30 mouse cellular contexts compared by ENCODE assay signal in genomic region chr3:9611226-9611625, GRCm38 (mm10). TPM values are rescaled to one million over a fixed set of nuclear protein-coding genes. Genes with fewer than 3 reads are reported as not detected.
A peak's percentile ranks its signal among the peaks of the same experiment; 100 is the strongest.
DNase-seq lines count a peak whose midpoint lies in the region; ATAC-seq and TF ChIP-seq lines count a peak whose summit lies in the region.
"Had no signal": no experiment of that assay in that cellular context is flagged by ENCODE, and none has a peak within 500 bp of the region (broad histone marks: within the 10 kb centered on the region; RNA-seq: fewer than 3 reads in every experiment).

No protein-coding gene starts in this region.

- no peak for TF ChIP-seq CTCF in lung, postnatal 0 days (IDR thresholded peaks at IDR 0.05)
- no peak for TF ChIP-seq CTCF in ES-Bruce4 (IDR thresholded peaks at IDR 0.05; ENCODE audit: low read depth, low read length)
- no peak for TF ChIP-seq CTCF in heart, adult 2 months (IDR thresholded peaks at IDR 0.05)
- no peak for TF ChIP-seq CTCF in lung, adult 2 months (IDR thresholded peaks at IDR 0.05; ENCODE audit: insufficient read depth, low read length)

- H3K4me3 ChIP-seq in lung, postnatal 0 days (ENCODE audit: low read depth, low read length) = no peak overlapping the region
- H3K4me3 ChIP-seq in ES-Bruce4 (ENCODE audit: low read depth, low read length) = peak overlapping the region; percentile 29; the same call in 1 of the 2 replicates
- 0 out of 4 replicates have a peak overlapping the region, but pooled peaks have one; percentile 4 to 5 for H3K4me3 ChIP-seq in ES-E14 (ENCODE audit: insufficient read depth in 1 of 2, low read depth in 1 of 2, low read length in 2 of 2, poor library complexity in 1 of 2, severe bottlenecking in 1 of 2)
- no peak overlapping the region for H3K4me3 ChIP-seq in heart, adult 2 months
- H3K4me3 ChIP-seq in lung, adult 2 months (replicated peaks; ENCODE audit: extremely low read depth, low read depth, low read length) = no peak overlapping the region
- H3K4me3 ChIP-seq: embryonic facial prominence, embryonic 10.5 days; embryonic facial prominence, embryonic 13.5 days; erythroblast, embryonic 14.5 days; forebrain, embryonic 13.5 days; gastrocnemius, adult 2 months; heart, embryonic 10.5 days; heart, embryonic 13.5 days had no signal

- H3K4me2 ChIP-seq in lung, postnatal 0 days (replicated peaks; ENCODE audit: low read depth, low read length) = no peak overlapping the region
- H3K4me2 ChIP-seq: embryonic facial prominence, embryonic 13.5 days; forebrain, embryonic 13.5 days; heart, embryonic 13.5 days; hindbrain, embryonic 14.5 days had no signal

- 48% methylated on average over 4 of the region's 4 CpGs for WGBS in lung, postnatal 0 days
- WGBS in heart, adult 2 months = 58% methylated on average over 4 of the region's 4 CpGs
- WGBS in lung, adult 2 months = 45% methylated on average over 4 of the region's 4 CpGs

- in situ Hi-C loops in ES-E14 (cut with MboI; ENCODE audit: low sequenced_read_pairs in 2 of 2, unreplicated experiment in 2 of 2) = no loop called here

- no peak overlapping the region for H3K27ac ChIP-seq in lung, postnatal 0 days (ENCODE audit: low read length)
- H3K27ac ChIP-seq in ES-Bruce4 (ENCODE audit: insufficient read depth, low read length) = peak overlapping the region; percentile 65
- H3K27ac ChIP-seq in ES-E14 (ENCODE audit: insufficient read depth, low read depth, low read length, poor library complexity, severe bottlenecking) = peak overlapping the region; percentile 41; the same call in 1 of the 2 replicates
- no peak overlapping the region for H3K27ac ChIP-seq in heart, adult 2 months
- H3K27ac ChIP-seq: embryonic facial prominence, embryonic 10.5 days; embryonic facial prominence, embryonic 13.5 days; forebrain, embryonic 13.5 days; gastrocnemius, adult 2 months; heart, embryonic 10.5 days; heart, embryonic 13.5 days; hindbrain, embryonic 14.5 days had no signal

- TF ChIP-seq POLR2A in ES-Bruce4 (IDR thresholded peaks at IDR 0.05; ENCODE audit: insufficient read depth, low read length) = no peak
- no peak for TF ChIP-seq POLR2A in heart, adult 2 months (IDR thresholded peaks at IDR 0.05; ENCODE audit: insufficient read depth, low read depth, low read length)
- no peak for TF ChIP-seq POLR2A in lung, adult 2 months (IDR thresholded peaks at IDR 0.05; ENCODE audit: borderline replicate concordance, extremely low read depth, low read depth, low read length)

- peaks cover 1% of the 10 kb centered on the region; the same call in 1 of the 2 replicates for H3K79me2 ChIP-seq in heart, adult 2 months (replicated peaks; ENCODE audit: control insufficient read depth, insufficient read depth, low read length)

- DNase-seq in lung, postnatal 0 days (ENCODE audit: low spot score) = peak; percentile 17
- DNase-seq in lung, postnatal 25 days (ENCODE audit: low spot score) = no peak
- peak; percentile 76 for DNase-seq in ES-E14 (ENCODE audit: low read depth, low spot score)
- peak; percentile 16 for DNase-seq in retina, embryonic 14.5 days (ENCODE audit: low spot score)
- no peak for DNase-seq in heart, adult 2 months
- DNase-seq in lung, adult 2 months = no peak
- DNase-seq in embryo, embryonic 10 days (ENCODE audit: low spot score) = no peak
- DNase-seq: adrenal gland, adult 2 months; adrenal gland, postnatal 14 days; cerebellum, adult 11 months; cerebellum, adult 2 months; cerebellum, postnatal 25 days; embryo, embryonic 11 days; forebrain, postnatal 0 days; gastrocnemius, adult 2 months; gastrocnemius, postnatal 25 days; heart, adult 18-20 months; heart, postnatal 14 days; heart, postnatal 4 days had no signal

- no peak overlapping the region for H3K9ac ChIP-seq in lung, postnatal 0 days (replicated peaks; ENCODE audit: low read depth)
- peak overlapping the region; percentile 99; the same call in 1 of the 2 replicates for H3K9ac ChIP-seq in ES-Bruce4 (ENCODE audit: low read depth, poor library complexity, severe bottlenecking)
- no peak overlapping the region for H3K9ac ChIP-seq in ES-E14 (ENCODE audit: insufficient read depth, low read depth, low read length, poor library complexity, severe bottlenecking)
- no peak overlapping the region for H3K9ac ChIP-seq in heart, adult 2 months (ENCODE audit: low read depth, low read length)
- H3K9ac ChIP-seq: embryonic facial prominence, embryonic 13.5 days; forebrain, embryonic 13.5 days; forebrain, postnatal 0 days; heart, embryonic 13.5 days; hindbrain, embryonic 14.5 days had no signal

- no peak for TF ChIP-seq EP300 in lung, postnatal 0 days (IDR thresholded peaks at IDR 0.05)
- TF ChIP-seq EP300 in ES-Bruce4 (IDR thresholded peaks at IDR 0.05; ENCODE audit: insufficient read depth, low read depth, low read length) = 0 out of 2 replicates have a peak, but pooled peaks have one; percentile 30
- TF ChIP-seq EP300 in heart, adult 2 months (IDR thresholded peaks at IDR 0.05; ENCODE audit: insufficient read depth, low read depth, low read length) = no peak

- 0 out of 2 replicates have a peak, but pooled peaks cover 2% of the 10 kb centered on the region for H3K27me3 ChIP-seq in lung, postnatal 0 days (replicated peaks; ENCODE audit: insufficient read depth, low read length)
- no peaks in the 10 kb centered on the region for H3K27me3 ChIP-seq in ES-Bruce4 (ENCODE audit: control insufficient read depth, insufficient read depth, low read length, poor library complexity, severe bottlenecking)
- H3K27me3 ChIP-seq in heart, adult 2 months (ENCODE audit: control insufficient read depth, insufficient read depth, low read length) = no peaks in the 10 kb centered on the region
- H3K27me3 ChIP-seq: embryonic facial prominence, embryonic 13.5 days; heart, embryonic 13.5 days had no signal

- no peaks in the 10 kb centered on the region for H3K36me3 ChIP-seq in lung, postnatal 0 days (ENCODE audit: insufficient read depth, low read length)
- H3K36me3 ChIP-seq in ES-Bruce4 (ENCODE audit: control insufficient read depth, insufficient read depth, low read length, poor library complexity, severe bottlenecking) = no peaks in the 10 kb centered on the region
- no peaks in the 10 kb centered on the region for H3K36me3 ChIP-seq in ES-E14 (ENCODE audit: control insufficient read depth, insufficient read depth, low read length, poor library complexity, severe bottlenecking)
- no peaks in the 10 kb centered on the region for H3K36me3 ChIP-seq in heart, adult 2 months (ENCODE audit: control insufficient read depth, insufficient read depth, low read length)
- H3K36me3 ChIP-seq: embryonic facial prominence, embryonic 10.5 days; embryonic facial prominence, embryonic 13.5 days; heart, embryonic 10.5 days; heart, embryonic 13.5 days had no signal

- H3K4me1 ChIP-seq in lung, postnatal 0 days (ENCODE audit: insufficient read depth, low read depth, low read length) = peaks cover 4% of the 10 kb centered on the region; the same call in 1 of the 2 replicates
- H3K4me1 ChIP-seq in ES-Bruce4 (ENCODE audit: control insufficient read depth, insufficient read depth, low read length) (peaks cover 9% of the 10 kb centered on the region), ES-E14 (ENCODE audit: control insufficient read depth in 2 of 2, insufficient read depth in 2 of 2, low read length in 2 of 2, poor library complexity in 1 of 2) (peaks cover 17 to 35% of the 10 kb centered on the region in 2 experiments)
- H3K4me1 ChIP-seq in heart, adult 2 months (ENCODE audit: control insufficient read depth, insufficient read depth, low read length) = peaks cover 3% of the 10 kb centered on the region; the same call in 1 of the 2 replicates
- H3K4me1 ChIP-seq in lung, adult 2 months (ENCODE audit: control insufficient read depth, insufficient read depth, low read length) = peaks cover 2% of the 10 kb centered on the region; the same call in 1 of the 2 replicates

- intact Hi-C loops in heart, adult 2 months (cut with DNase I) = loop anchor here (5.0 kb wide), 3 partner anchors 91 to 209 kb away; no protein-coding TSS in a partner anchor

- no peak for ATAC-seq in lung, postnatal 0 days
- ATAC-seq: CD4-positive, CD25-positive, alpha-beta regulatory T cell, adult 4 months; forebrain, embryonic 13.5 days; forebrain, postnatal 0 days; hindbrain, postnatal 0 days; inflammation-experienced regulatory T-cells, adult 6 months had no signal

- H3K9me3 ChIP-seq in lung, postnatal 0 days (ENCODE audit: low read length) = no peaks in the 10 kb centered on the region
- H3K9me3 ChIP-seq in ES-Bruce4 (replicated peaks; ENCODE audit: control insufficient read depth, insufficient read depth, low read length, poor library complexity, severe bottlenecking) (no peaks in the 10 kb centered on the region), ES-E14 (ENCODE audit: control insufficient read depth, insufficient read depth, low read depth, low read length) (no peaks in the 10 kb centered on the region)
- H3K9me3 ChIP-seq: embryonic facial prominence, embryonic 10.5 days; embryonic facial prominence, embryonic 13.5 days; forebrain, embryonic 13.5 days; heart, embryonic 10.5 days; heart, embryonic 13.5 days had no signal

TF ChIP-seq in ES-E14, 5 proteins besides CTCF, POLR2A, EP300 and RAD21:
- TF ChIP-seq ZNF384 (IDR thresholded peaks at IDR 0.05; ENCODE audit: low read depth, low read length) (no peak), HCFC1 (IDR thresholded peaks at IDR 0.05; ENCODE audit: borderline replicate concordance, insufficient read depth, low read length) (no peak), CHD2 (IDR thresholded peaks at IDR 0.05; ENCODE audit: low read depth, low read length) (no peak), MAFK (IDR thresholded peaks at IDR 0.05; ENCODE audit: insufficient read depth, low read depth, low read length) (no peak), ZC3H11A (IDR thresholded peaks at IDR 0.05; ENCODE audit: borderline replicate concordance, low read depth, low read length) (no peak)

RNA-seq across cellular contexts. Expression of gene Zfp704, which starts 1.3 kb away (rescaled TPM):
- polyA plus RNA-seq in lung, postnatal 0 days (2015; fragmentation: Nextera tagmentation; extraction: Ambion mirVana) = 5.9 and 7.7 TPM in 2 replicates
- 22.0 and 24.7 TPM in 2 replicates for polyA plus RNA-seq in ES-Bruce4 (2011; ENCODE audit: insufficient read depth, insufficient read length, low read depth, missing spikeins)
- 11.4 and 18.8 TPM in 2 replicates for total RNA-seq in ES-E14 (2012; rRNA removed)
- total RNA-seq in heart, adult 2 months (2021) = 10 to 100 TPM; 13.4 to 14.2 TPM
- 3.3 and 6.2 TPM in 2 replicates for polyA plus RNA-seq in heart, adult 2 months (2012; rRNA removed)
- polyA plus RNA-seq in lung, adult 2 months (2012; rRNA removed) = 8.5 and 9.7 TPM in 2 replicates

Comparison
In these comparisons a context has a peak if more than half of its experiments do, and no peak if none do; other contexts are left out.
1. DNase-seq: peak in lung, postnatal 0 days (single experiment), ES-E14 (single experiment) and retina, embryonic 14.5 days (single experiment); none in lung, postnatal 25 days (single experiment), heart, adult 2 months (0 of 2), lung, adult 2 months (single experiment) and embryo, embryonic 10 days (single experiment).
2. H3K27ac ChIP-seq: peak in ES-Bruce4 (single experiment) and ES-E14 (single experiment); none in lung, postnatal 0 days (single experiment) and heart, adult 2 months (single experiment).
3. H3K4me3 ChIP-seq: peak in ES-Bruce4 (single experiment) and ES-E14 (2 of 2); none in lung, postnatal 0 days (single experiment), heart, adult 2 months (single experiment) and lung, adult 2 months (single experiment).